Mouse (Mus musculus): ENCODE results near the gene Ppp1r16b.

The Ppp1r16b gene

DNA sequence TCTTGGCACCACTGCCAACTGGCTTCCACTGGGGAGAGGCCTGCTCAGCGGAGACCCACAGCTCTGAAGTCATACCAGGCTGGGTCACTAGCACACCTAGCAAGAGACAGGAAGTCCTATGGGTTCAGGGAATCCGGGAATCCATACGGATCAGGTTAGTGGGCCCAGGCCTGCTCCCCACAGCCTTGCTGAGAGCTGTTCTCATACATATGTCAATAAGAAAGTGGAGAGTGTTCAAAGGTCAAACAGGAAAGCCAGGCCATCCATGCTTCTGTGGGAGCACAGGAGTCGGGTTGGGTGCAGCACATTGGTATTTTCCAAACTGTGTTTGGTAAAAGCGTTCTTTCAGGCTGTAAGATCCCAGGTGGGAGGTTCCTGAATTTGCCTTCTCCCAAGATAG, 97.1 kb downstream of the Ppp1r16b start:
- DNase-seq (ENCODE audit: low read depth, low spot score) = no peak

- peak; percentile 92 for DNase-seq (ENCODE audit: low read depth, low spot score)
Measured at GRCm38 (mm10) chr2:158767742-158768339, 102.6 kb downstream of the Ppp1r16b start, which contains the start of gene Fam83d. TSS of gene Fam83d (plus strand) at chr2:158768093.

- peak; percentile 24 for DNase-seq (ENCODE audit: low read depth, low spot score)
Measured at GRCm38 (mm10) chr2:158768350-158768749, 103.2 kb downstream of the Ppp1r16b start.

- DNase-seq (ENCODE audit: low read depth, low spot score) = peak; percentile 30
Measured at GRCm38 (mm10) chr2:158768771-158769170, 103.6 kb downstream of the Ppp1r16b start.

- DNase-seq (ENCODE audit: low read depth, low spot score) = no peak
Measured at GRCm38 (mm10) chr2:158770126-158770757, 105.0 kb downstream of the Ppp1r16b start.

DNA sequence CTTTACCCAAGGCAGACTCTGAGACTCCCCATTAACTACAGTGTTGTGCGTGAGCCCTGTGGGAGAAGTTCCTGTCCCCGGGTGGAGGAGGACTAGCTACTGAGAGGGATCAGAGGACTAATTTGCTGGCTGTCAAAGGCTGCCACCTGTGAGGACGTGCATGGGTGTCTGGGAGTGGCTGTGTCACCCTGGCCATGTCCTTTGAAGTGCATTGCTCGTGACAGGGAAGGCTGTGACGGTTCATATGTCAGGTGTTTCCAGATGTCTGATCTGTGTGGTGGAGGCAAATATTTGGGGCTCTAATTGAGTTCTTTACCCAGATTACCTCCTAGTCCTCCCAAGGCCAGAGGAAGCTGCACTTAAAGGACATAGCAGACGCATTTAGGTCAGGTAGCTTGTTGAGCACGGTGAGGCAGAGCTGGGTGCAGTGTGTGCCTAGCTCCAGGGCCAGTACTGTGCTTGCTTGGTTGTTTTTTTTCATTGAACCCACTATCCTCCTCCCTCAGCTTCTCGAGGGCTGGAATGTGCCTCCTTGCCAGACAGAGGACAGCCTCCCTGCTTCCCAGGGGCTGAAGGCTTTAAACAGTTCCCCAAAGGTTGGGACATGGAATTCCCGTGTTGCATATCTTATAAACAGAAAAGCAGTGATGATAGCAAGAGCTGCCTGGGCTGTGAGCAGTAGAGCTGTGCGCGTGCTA, 106.0 kb downstream of the Ppp1r16b start:
- DNase-seq (ENCODE audit: low read depth, low spot score) = no peak

- no peak for DNase-seq (ENCODE audit: low read depth, low spot score)
Measured at GRCm38 (mm10) chr2:158772808-158773207, 107.6 kb downstream of the Ppp1r16b start.

GRCm38 (mm10) chr2:158774886-158775285, 109.7 kb downstream of the Ppp1r16b start:
- no peak for DNase-seq (ENCODE audit: low read depth, low spot score)

- no peak for DNase-seq (ENCODE audit: low read depth, low spot score)
Measured at GRCm38 (mm10) chr2:158776716-158777115, 111.5 kb downstream of the Ppp1r16b start.

GRCm38 (mm10) chr2:158777490-158777889, 112.3 kb downstream of the Ppp1r16b start:
- no peak for DNase-seq (ENCODE audit: low read depth, low spot score)

DNA sequence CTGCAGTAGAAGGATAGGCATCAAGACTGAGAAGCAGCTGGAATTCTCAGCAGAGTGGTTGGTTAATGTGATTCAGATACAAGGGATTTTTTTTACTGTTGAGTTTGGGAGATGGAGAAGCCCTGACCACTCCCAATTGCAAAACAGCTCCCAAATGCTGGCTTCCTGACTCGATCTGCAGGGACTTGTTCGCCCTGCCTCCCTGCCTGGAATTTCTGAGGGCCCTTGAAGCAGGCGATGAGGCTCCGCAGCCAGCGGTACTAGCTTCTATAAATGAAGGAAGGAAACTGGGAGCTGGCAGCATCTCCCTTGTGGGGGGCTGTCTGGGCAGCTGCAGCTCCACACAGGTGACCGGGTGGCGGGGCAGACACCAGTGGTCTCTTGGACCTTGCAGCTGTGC, 113.2 kb downstream of the Ppp1r16b start:
- DNase-seq (ENCODE audit: low read depth, low spot score) = no peak

DNA sequence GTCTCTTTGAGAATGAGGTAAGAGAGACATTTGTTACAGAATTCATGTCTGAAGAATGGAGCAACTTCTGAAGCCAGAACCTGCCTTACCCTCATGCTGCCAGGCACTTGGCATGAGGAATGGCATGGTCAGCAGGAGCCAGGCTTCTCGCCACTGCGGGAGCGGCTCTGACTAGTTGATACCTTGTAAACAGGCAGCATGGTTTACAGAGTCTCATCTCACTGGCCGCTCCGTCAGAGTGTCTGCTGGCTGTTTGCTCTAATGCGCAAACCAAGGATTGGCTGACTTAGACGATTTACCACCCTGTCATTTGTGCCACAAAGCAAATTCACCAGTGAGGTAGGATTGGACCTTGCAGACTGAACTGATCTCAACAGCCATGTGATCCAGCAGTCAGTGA, 115.9 kb downstream of the Ppp1r16b start:
- no peak for DNase-seq (ENCODE audit: low read depth, low spot score)

DNA sequence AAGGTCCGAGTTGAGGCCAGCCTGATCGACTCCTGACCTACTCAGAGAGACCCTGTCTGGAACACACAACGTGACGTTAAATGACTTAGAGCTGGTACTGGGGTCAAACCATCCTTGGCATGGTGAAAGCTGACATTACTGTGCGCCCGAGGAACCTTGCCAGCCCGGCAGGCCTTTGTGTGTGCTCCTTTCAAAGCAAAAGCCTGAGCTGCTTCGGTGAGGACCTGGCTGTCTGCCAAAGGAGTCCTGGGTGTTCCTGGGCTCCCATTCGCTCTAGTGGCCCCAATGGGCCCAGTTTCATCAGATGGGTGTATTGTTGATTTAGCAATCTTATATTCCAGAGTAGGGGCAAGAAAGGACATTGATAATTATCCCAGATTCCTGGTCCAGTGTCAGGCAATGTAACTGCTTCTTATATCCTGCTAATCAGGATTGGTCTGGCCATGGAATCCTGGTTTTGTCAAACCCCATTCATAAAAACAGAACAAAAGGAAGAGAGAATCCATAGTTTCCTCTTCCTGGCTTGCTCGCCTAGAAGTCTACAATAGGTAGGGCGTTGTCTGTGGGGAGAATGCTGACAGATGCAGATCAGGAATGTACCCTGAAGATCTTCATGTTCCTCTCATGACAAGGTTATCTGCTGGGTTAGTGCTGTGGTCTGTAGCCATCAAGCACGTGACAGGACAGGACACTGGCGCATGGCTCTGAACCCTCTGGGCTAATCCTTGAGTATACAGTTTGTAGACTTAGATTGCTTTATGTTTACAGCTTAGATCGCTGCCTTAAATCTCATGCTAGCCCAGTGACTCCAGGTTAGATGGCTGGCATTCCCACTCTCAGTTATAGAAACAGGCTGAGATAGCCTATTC, 122.0 kb downstream of the Ppp1r16b start:
- DNase-seq (ENCODE audit: low read depth, low spot score) = no peak

GRCm38 (mm10) chr2:158794494-158795004, 129.4 kb downstream of the Ppp1r16b start, which contains the start of gene Dhx35:
TSS of gene Dhx35 (plus strand) at chr2:158794807.
- DNase-seq (ENCODE audit: low read depth, low spot score) = peak; percentile 88

- DNase-seq (ENCODE audit: low read depth, low spot score) = no peak
Measured at GRCm38 (mm10) chr2:158795043-158795442, 129.8 kb downstream of the Ppp1r16b start.

- no peak for DNase-seq (ENCODE audit: low read depth, low spot score)
Measured at GRCm38 (mm10) chr2:158795875-158796274, 130.7 kb downstream of the Ppp1r16b start.

- no peak for DNase-seq (ENCODE audit: low read depth, low spot score)
Measured at GRCm38 (mm10) chr2:158799328-158799727, 134.1 kb downstream of the Ppp1r16b start.

- DNase-seq (ENCODE audit: low read depth, low spot score) = no peak
Measured at GRCm38 (mm10) chr2:158800788-158801187, 135.6 kb downstream of the Ppp1r16b start.

DNA sequence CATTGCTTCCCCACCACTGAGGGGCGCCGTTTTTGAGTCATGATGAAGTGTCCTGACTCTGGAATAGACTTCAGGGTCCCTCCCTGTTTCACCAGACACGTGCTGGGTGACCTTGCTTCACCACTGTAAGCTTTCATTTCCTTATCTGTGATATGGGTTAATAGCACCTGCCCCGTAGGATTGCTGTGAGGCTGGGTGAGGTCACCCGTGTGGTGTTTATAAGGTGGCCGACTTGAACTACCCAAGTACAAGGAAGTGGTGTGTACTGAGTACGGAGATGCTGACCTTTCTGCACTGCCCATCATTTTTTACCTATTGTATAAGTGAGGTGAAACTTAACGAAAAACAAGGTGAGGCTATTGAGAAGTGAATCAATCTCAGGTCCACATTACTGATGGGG, 138.4 kb downstream of the Ppp1r16b start:
- no peak for DNase-seq (ENCODE audit: low read depth, low spot score)

GRCm38 (mm10) chr2:158815686-158816085, 150.5 kb downstream of the Ppp1r16b start:
- DNase-seq (ENCODE audit: low read depth, low spot score) = no peak
